Mouse (Mus musculus) C2C12 (cell line): ENCODE measurements at regions not wholly inside any gene's neighbourhood (a gene's known extent, or its start where the extent isn't known, plus 50 kb on each side); places are given as distances from the start of the nearest gene placed in this dataset.

Experiments
- H3K27me3 ChIP-seq: one replicate; pipeline ENCODE4 v1.6.1; 2011; ENCODE audit not compliant: control insufficient read depth, insufficient read depth, insufficient read length
- H3K36me3 ChIP-seq: one replicate; pipeline ENCODE4 v1.6.1; 2011; ENCODE audit not compliant: control insufficient read depth, insufficient read depth
- H3K4me3 ChIP-seq: one replicate; pipeline ENCODE4 v1.5.1; 2011; ENCODE audit warnings: mild to moderate bottlenecking, control low read depth; ENCODE audit not compliant: poor library complexity, insufficient read depth, severe bottlenecking
- H3K79me2 ChIP-seq: one replicate; pipeline ENCODE4 v1.6.1; 2011; ENCODE audit not compliant: control insufficient read depth, insufficient read depth
- H3K79me3 ChIP-seq: one replicate; pipeline ENCODE4 v1.6.1; 2011; ENCODE audit warnings: low read depth, control low read depth
- H3ac ChIP-seq: one replicate; pipeline ENCODE3; 2011; ENCODE audit warnings: low read depth; ENCODE audit not compliant: control insufficient read depth, insufficient read length
- CEBPB ChIP-seq: IDR thresholded peaks from one replicate; pipeline ENCODE4 v1.6.1; 2011; ENCODE audit warnings: low read depth, mild to moderate bottlenecking, control low read depth, moderate library complexity
- CTCF ChIP-seq: IDR thresholded peaks from one replicate; pipeline ENCODE4 v1.5.1; 2011; ENCODE audit not compliant: control insufficient read depth, insufficient read depth, insufficient read length
- FOSL1 ChIP-seq: IDR thresholded peaks from one replicate; pipeline ENCODE4 v1.8.0; 2011; ENCODE audit warnings: mild to moderate bottlenecking, low read length; ENCODE audit not compliant: poor library complexity, insufficient read depth, severe bottlenecking
- MAX ChIP-seq: IDR thresholded peaks from one replicate; pipeline ENCODE4 v1.6.1; 2011; ENCODE audit warnings: mild to moderate bottlenecking, control low read depth
- MYOD1 ChIP-seq: IDR thresholded peaks from one replicate; pipeline ENCODE4 v1.6.1; 2011; ENCODE audit warnings: low read depth; ENCODE audit not compliant: control insufficient read depth, insufficient read length
- MYOG ChIP-seq: IDR thresholded peaks from one replicate; pipeline ENCODE4 v1.6.1; 2011; ENCODE audit not compliant: control insufficient read depth, insufficient read length; ENCODE audit errors: extremely low read depth
- USF1 ChIP-seq: IDR thresholded peaks from one replicate; pipeline ENCODE4 v1.6.1; 2011; ENCODE audit warnings: low read depth, mild to moderate bottlenecking, control low read depth, moderate library complexity

- TF ChIP-seq USF1, result no peak
- no peak for TF ChIP-seq FOSL1
- H3K79me2 ChIP-seq, result no peaks in the 10 kb centered on the region
- H3K4me3 ChIP-seq, result no peak overlapping the region
- no peaks in the 10 kb centered on the region for H3K36me3 ChIP-seq
- no peak overlapping the region for H3ac ChIP-seq
- no peaks in the 10 kb centered on the region for H3K79me3 ChIP-seq
- no peaks in the 10 kb centered on the region for H3K27me3 ChIP-seq
Measured at GRCm38 (mm10) chr17:79463074-79463694, 108.3 kb upstream of the Cdc42ep3 start.

GRCm38 (mm10) chr17:79465666-79466065 is 110.8 kb upstream of the Cdc42ep3 start:
- TF ChIP-seq FOSL1 (no peak), CEBPB (no peak), MYOG (no peak), MYOD1 (no peak), USF1 (no peak), MAX (no peak), CTCF (no peak)

GRCm38 (mm10) chr17:79471639-79472038 is 116.7 kb upstream of the Cdc42ep3 start:
- no peak for TF ChIP-seq MAX
- Histone ChIP-seq H3ac (no peak overlapping the region), H3K27me3 (no peaks in the 10 kb centered on the region), H3K79me2 (no peaks in the 10 kb centered on the region), H3K4me3 (no peak overlapping the region), H3K79me3 (no peaks in the 10 kb centered on the region), H3K36me3 (no peaks in the 10 kb centered on the region)

More at GRCm38 (mm10) chr17:79465666-79466065, 110.8 kb upstream of the Cdc42ep3 start:
- Histone ChIP-seq H3K79me3 (no peaks in the 10 kb centered on the region), H3K79me2 (no peaks in the 10 kb centered on the region), H3ac (no peak overlapping the region), H3K27me3 (no peaks in the 10 kb centered on the region), H3K4me3 (no peak overlapping the region), H3K36me3 (no peaks in the 10 kb centered on the region)

GRCm38 (mm10) chr17:79472106-79472995 is 117.5 kb upstream of the Cdc42ep3 start:
- Histone ChIP-seq H3K36me3 (no peaks in the 10 kb centered on the region), H3K79me2 (no peaks in the 10 kb centered on the region), H3K27me3 (no peaks in the 10 kb centered on the region), H3ac (no peak overlapping the region), H3K4me3 (no peak overlapping the region), H3K79me3 (no peaks in the 10 kb centered on the region)
- TF ChIP-seq MAX, result no peak
- TF ChIP-seq MYOG, result no peak
- no peak for TF ChIP-seq CTCF
- TF ChIP-seq CEBPB, result no peak
- TF ChIP-seq USF1, result no peak
- TF ChIP-seq FOSL1, result no peak
- TF ChIP-seq MYOD1, result no peak

GRCm38 (mm10) chr17:79476671-79477070 is 121.8 kb upstream of the Cdc42ep3 start:
- no peak overlapping the region for H3ac ChIP-seq
- no peaks in the 10 kb centered on the region for H3K79me2 ChIP-seq
- no peaks in the 10 kb centered on the region for H3K27me3 ChIP-seq
- H3K79me3 ChIP-seq, result no peaks in the 10 kb centered on the region
- no peak for TF ChIP-seq MYOG
- no peak overlapping the region for H3K4me3 ChIP-seq
- no peaks in the 10 kb centered on the region for H3K36me3 ChIP-seq

- H3K36me3 ChIP-seq, result no peaks in the 10 kb centered on the region
- TF ChIP-seq MAX, result no peak
- TF ChIP-seq USF1, result no peak
- TF ChIP-seq CEBPB, result no peak
- no peak for TF ChIP-seq CTCF
- TF ChIP-seq MYOG, result no peak
- TF ChIP-seq FOSL1, result no peak
- no peak for TF ChIP-seq MYOD1
- H3K79me3 ChIP-seq, result no peaks in the 10 kb centered on the region
- H3K4me3 ChIP-seq, result no peak overlapping the region
- no peak overlapping the region for H3ac ChIP-seq
- no peaks in the 10 kb centered on the region for H3K79me2 ChIP-seq
- no peaks in the 10 kb centered on the region for H3K27me3 ChIP-seq
Measured at GRCm38 (mm10) chr17:79481112-79481738, 126.3 kb upstream of the Cdc42ep3 start.
